Mouse (Mus musculus) activated CD4-positive, CD25-positive, alpha-beta regulatory T cell (primary cell): ENCODE measurements around the gene Wdr37. TPM values are rescaled to one million over a fixed set of nuclear protein-coding genes. Genes with fewer than 3 reads are reported as not detected.

Experiments
- polyA plus RNA-seq, 2 experiments: library from polyadenylated mRNA; unstranded; fragments of 100-300 nt; shearing (Covaris generic); gene quantifications; one replicate each; pipeline ENCODE4 v1.2.1; 2017

Gene Wdr37
- 10 to 100 TPM; 33.5 to 36.5 TPM for polyA plus RNA-seq

DNA sequence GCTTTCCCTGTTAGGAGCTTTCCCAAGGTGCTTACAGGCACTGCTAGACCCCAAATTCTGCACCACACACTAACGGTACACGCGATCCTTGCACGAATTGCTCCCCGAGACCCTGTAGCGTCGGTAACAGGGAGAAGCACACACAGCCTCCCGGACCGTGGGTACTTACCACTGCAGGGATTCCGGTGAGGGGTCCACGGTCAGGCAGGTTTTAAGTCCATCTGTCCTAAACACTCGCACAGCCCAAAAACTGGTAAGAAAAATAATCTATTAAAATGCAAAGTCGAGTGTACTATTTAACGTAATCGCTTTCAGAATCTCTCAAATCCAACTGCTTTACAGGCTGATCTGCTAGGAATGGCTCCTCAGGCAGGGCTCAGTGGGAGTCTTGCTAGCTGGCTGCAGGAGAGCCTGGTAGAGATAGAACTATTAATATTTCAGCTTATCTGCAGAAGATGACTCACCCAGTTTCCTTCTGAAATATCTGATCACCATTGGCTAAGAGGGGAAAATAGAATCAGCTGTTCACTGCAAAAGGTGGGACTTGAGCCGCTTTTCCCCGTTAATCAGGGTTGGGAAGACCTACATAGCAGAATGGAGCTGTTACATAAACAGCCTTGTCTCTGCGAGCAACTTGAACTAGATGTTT lies at the start of gene Wdr37:
Wdr37 (minus strand) TSS at position 596 of the 649 bp plus-strand sequence.

GRCm38 (mm10) chr13:8885445-8886184 lies 13.9 kb upstream of the Wdr37 start, which contains the start of gene Idi1:
Idi1 (plus strand) TSS chr13:8885501.

Other genes starting within 250 kb of the Wdr37 start
- gene Idi1, start 13.6 kb upstream of the Wdr37 start, polyA plus RNA-seq: 10 to 100 TPM in 1 of 2 experiments, 1 to 10 TPM in 1; 7.6 to 25.8 TPM
- not detected for gene Gm9745, start 76.3 kb upstream of the Wdr37 start, polyA plus RNA-seq
- gene Idi2, start 81.0 kb upstream of the Wdr37 start, polyA plus RNA-seq: not detected
- gene Gtpbp4, start 124.2 kb upstream of the Wdr37 start, polyA plus RNA-seq: 100 to 1,000 TPM in 1 of 2 experiments, 10 to 100 TPM in 1; 77.2 to 105 TPM
- gene Larp4b, start 222.0 kb upstream of the Wdr37 start, polyA plus RNA-seq: 10 to 100 TPM; 49.0 to 61.9 TPM